Mouse (Mus musculus) G1E (cell line): Measurements from ENCODE around the gene D630045J12Rik. TPM values are rescaled to one million over a fixed set of nuclear protein-coding genes. Genes with fewer than 3 reads are reported as not detected.

Experiments
- ATAC-seq: 2 replicates; pipeline ENCODE4 v1.8.0; 2016; ENCODE audit warnings: mild to moderate bottlenecking; ENCODE audit not compliant: insufficient number of reproducible peaks, poor library complexity, low FRiP score, severe bottlenecking; ENCODE audit errors: extremely low read depth
- DNase-seq: peaks from one replicate; pipeline ENCODE4 v3.0.0; 2012; ENCODE audit warnings: low spot score
- H3K27me3 ChIP-seq: 2 replicates; pipeline ENCODE4 v1.6.1; 2012; ENCODE audit warnings: mild to moderate bottlenecking, low read length, inconsistent platforms; ENCODE audit not compliant: insufficient read depth
- H3K36me3 ChIP-seq: replicated peaks from 2 replicates; pipeline ENCODE3; 2012; ENCODE audit warnings: mild to moderate bottlenecking, inconsistent platforms
- H3K4me1 ChIP-seq: 2 replicates; pipeline ENCODE4 v1.6.1; 2012; ENCODE audit warnings: low read depth, low read length, inconsistent platforms, mixed read lengths; ENCODE audit not compliant: insufficient read depth
- H3K4me3 ChIP-seq: 2 replicates; pipeline ENCODE4 v1.5.1; 2012; ENCODE audit warnings: low read depth, mild to moderate bottlenecking, inconsistent platforms, low read length, moderate library complexity, mixed read lengths
- H3K9me3 ChIP-seq: replicated peaks from 2 replicates; pipeline ENCODE4 v1.6.1; 2012; ENCODE audit warnings: inconsistent platforms
- CTCF ChIP-seq: IDR thresholded peaks from 2 replicates; pipeline ENCODE4 v1.5.1; 2012; ENCODE audit warnings: low read depth, low read length, inconsistent platforms, mixed read lengths
- GATA1 ChIP-seq: IDR thresholded peaks from 2 replicates; pipeline ENCODE4 v1.6.1; 2012; ENCODE audit warnings: borderline replicate concordance, low read length, inconsistent platforms, mixed read lengths
- GATA2 ChIP-seq: IDR thresholded peaks from 2 replicates; pipeline ENCODE4 v1.6.1; 2012; ENCODE audit warnings: low read depth, low read length, inconsistent platforms, borderline replicate concordance
- POLR2AphosphoS5 ChIP-seq: IDR thresholded peaks from 2 replicates; pipeline ENCODE4 v1.6.1; 2012; ENCODE audit warnings: low read depth, low read length, inconsistent platforms; ENCODE audit not compliant: insufficient replicate concordance
- TAL1 ChIP-seq: conservative IDR thresholded peaks from 2 replicates; pipeline ENCODE4 v1.6.1; 2012; ENCODE audit warnings: low read depth, low read length, inconsistent platforms, mixed read lengths
- polyA plus RNA-seq: library from polyadenylated mRNA; stranded (reverse); fragments of >175 nt; gene quantifications from 2 replicates; pipeline ENCODE4 v1.2.3, GENCODE M21; 2012
- total RNA-seq, 2 experiments: library from RNA; stranded (forward) in 1 of 2; stranded (reverse) in 1 of 2; fragments of 200-1000 nt in 1 of 2; fragments of >200 nt in 1 of 2; fragmentation: Nextera tagmentation in 1 of 2; gene quantifications; 2 replicates each; pipeline ENCODE4 v1.2.3; 2014 to 2017

Gene D630045J12Rik
- total and polyA plus RNA-seq, 3 experiments: 0.01 to 0.38 TPM; not detected in 1

DNA sequence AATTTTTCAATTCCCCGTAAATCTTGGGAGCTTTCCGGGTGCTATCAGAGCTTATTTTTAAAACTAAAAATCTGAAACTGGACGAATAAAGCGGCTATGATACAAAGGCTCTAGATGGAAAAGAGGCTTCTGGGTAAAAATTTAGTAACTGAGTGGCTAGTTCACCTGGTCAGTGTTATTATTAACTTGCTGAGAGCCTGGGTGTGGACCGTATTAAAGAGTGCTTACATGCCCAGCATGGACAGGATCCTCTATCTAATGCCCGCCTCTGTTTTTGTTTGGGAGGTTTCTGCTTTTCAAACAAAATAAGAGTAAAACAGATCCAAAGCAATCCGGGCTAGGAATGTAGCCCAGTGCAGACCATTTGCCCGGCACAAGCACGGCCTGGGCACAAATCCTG lies 113.4 kb downstream of the D630045J12Rik start:
- no peaks in the 10 kb centered on the region for H3K9me3 ChIP-seq
- no peak for TF ChIP-seq TAL1
- TF ChIP-seq GATA1: no peak
- no peak for TF ChIP-seq POLR2AphosphoS5
- no peak for TF ChIP-seq CTCF
- no peak for TF ChIP-seq GATA2
- no peaks in the 10 kb centered on the region for H3K4me1 ChIP-seq
- peaks cover 8% of the 10 kb centered on the region; the same call in 1 of the 2 replicates for H3K27me3 ChIP-seq
- no peaks in the 10 kb centered on the region for H3K36me3 ChIP-seq
- no peak for DNase-seq
- no peak overlapping the region for H3K4me3 ChIP-seq
- ATAC-seq: no peak

DNA sequence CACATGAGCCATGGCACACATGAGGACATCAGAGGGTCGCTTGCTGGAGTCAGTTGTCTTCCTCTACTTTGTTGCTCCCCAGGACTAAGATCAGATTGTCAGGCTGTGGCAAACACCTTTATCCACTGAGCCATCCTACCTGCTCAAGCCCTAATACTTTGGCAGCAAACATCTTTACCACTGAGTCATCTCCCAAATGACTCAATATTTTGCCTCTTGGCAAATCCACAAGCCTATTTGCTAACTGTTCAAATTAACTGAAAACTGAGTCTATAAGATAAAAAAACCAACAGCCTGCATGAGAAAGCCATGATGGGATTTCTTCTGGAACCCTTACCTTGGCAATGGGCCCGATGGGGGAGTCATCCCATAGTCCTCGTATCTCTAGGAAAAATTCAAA lies 114.7 kb downstream of the D630045J12Rik start:
- TF ChIP-seq CTCF (no peak), GATA1 (no peak), GATA2 (no peak), POLR2AphosphoS5 (no peak), TAL1 (no peak)
- H3K4me3 ChIP-seq: no peak overlapping the region
- no peak for ATAC-seq
- no peaks in the 10 kb centered on the region for H3K36me3 ChIP-seq
- no peaks in the 10 kb centered on the region for H3K4me1 ChIP-seq
- H3K9me3 ChIP-seq: no peaks in the 10 kb centered on the region
- peaks cover 14% of the 10 kb centered on the region; the same call in 1 of the 2 replicates for H3K27me3 ChIP-seq
- no peak for DNase-seq

GRCm38 (mm10) chr6:38134806-38135559 lies 118.8 kb downstream of the D630045J12Rik start:
- Histone ChIP-seq H3K27me3 (peaks cover 12% of the 10 kb centered on the region; the same call in 1 of the 2 replicates), H3K36me3 (no peaks in the 10 kb centered on the region), H3K4me1 (no peaks in the 10 kb centered on the region), H3K4me3 (no peak overlapping the region), H3K9me3 (no peaks in the 10 kb centered on the region)
- ATAC-seq (no peak), DNase-seq (no peak)
- TF ChIP-seq POLR2AphosphoS5 (no peak), CTCF (no peak), GATA2 (no peak), GATA1 (no peak), TAL1 (no peak)

DNA sequence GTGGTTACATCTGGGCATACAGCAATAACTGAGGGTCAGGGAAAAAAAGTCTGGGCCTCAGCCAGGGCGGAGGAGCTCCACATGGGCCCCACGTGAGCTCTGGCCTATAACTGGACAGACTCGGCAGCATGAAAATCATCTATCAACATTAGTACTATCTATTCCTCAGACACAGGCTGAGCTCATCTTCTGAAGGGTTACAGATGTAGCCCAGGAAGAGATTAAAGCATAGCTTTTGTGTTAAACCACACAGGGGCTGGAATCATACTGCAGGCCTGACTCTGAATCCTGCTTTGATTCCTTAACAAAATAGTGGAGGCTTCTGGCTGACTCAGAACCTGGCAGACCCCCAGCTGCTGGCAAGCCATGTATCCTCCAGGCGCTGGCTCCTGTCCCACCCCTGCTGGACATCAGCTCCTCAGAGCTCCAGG lies 122.0 kb downstream of the D630045J12Rik start:
- Histone ChIP-seq H3K27me3 (peaks cover 15% of the 10 kb centered on the region; the same call in 1 of the 2 replicates), H3K4me3 (no peak overlapping the region), H3K36me3 (no peaks in the 10 kb centered on the region), H3K9me3 (no peaks in the 10 kb centered on the region), H3K4me1 (no peaks in the 10 kb centered on the region)
- ATAC-seq: no peak
- no peak for DNase-seq
- TF ChIP-seq GATA2 (no peak), POLR2AphosphoS5 (no peak), CTCF (no peak), GATA1 (no peak), TAL1 (no peak)

- TF ChIP-seq GATA1: no peak
- no peak for TF ChIP-seq POLR2AphosphoS5
- no peak for ATAC-seq
- no peaks in the 10 kb centered on the region for H3K9me3 ChIP-seq
- H3K27me3 ChIP-seq: peaks cover 7% of the 10 kb centered on the region; the same call in 1 of the 2 replicates
- H3K4me3 ChIP-seq: no peak overlapping the region
- no peaks in the 10 kb centered on the region for H3K4me1 ChIP-seq
- H3K36me3 ChIP-seq: no peaks in the 10 kb centered on the region
- no peak for DNase-seq
These were observed 123.9 kb downstream of the D630045J12Rik start for GRCm38 (mm10) chr6:38129883-38130282.

GRCm38 (mm10) chr6:38128115-38128514 lies 125.7 kb downstream of the D630045J12Rik start:
- H3K4me1 ChIP-seq: no peaks in the 10 kb centered on the region
- DNase-seq (no peak), ATAC-seq (no peak)
- H3K27me3 ChIP-seq: peaks cover 7% of the 10 kb centered on the region; the same call in 1 of the 2 replicates
- no peaks in the 10 kb centered on the region for H3K36me3 ChIP-seq
- no peak overlapping the region for H3K4me3 ChIP-seq
- TF ChIP-seq GATA2: no peak
- TF ChIP-seq TAL1: no peak
- no peak for TF ChIP-seq POLR2AphosphoS5
- TF ChIP-seq GATA1: no peak
- no peak for TF ChIP-seq CTCF
- no peaks in the 10 kb centered on the region for H3K9me3 ChIP-seq
